Mouse (Mus musculus) liver, embryonic 12.5 days (tissue): Measurements from ENCODE around the gene Zfp704. TPM values are rescaled to one million over a fixed set of nuclear protein-coding genes. Genes with fewer than 3 reads are reported as not detected.
A peak's percentile ranks its signal among the peaks of the same experiment; 100 is the strongest.

Experiments used
- ATAC-seq: fragments of 200-750 bp; cut with Nextera tagmentation; 2 replicates; pipeline ENCODE4 v1.8.0; 2017; ENCODE audit warnings: moderate number of reproducible peaks, mild to moderate bottlenecking, moderate library complexity
- H3K27ac ChIP-seq: fragments of 300-500 bp; sonication (generic); 2 replicates; pipeline ENCODE4 v1.5.1; 2016; ENCODE audit warnings: mild to moderate bottlenecking
- H3K27me3 ChIP-seq: fragments of 300-500 bp; sonication (generic); replicated peaks from 2 replicates; pipeline ENCODE4 v1.6.1; 2016; ENCODE audit warnings: mild to moderate bottlenecking, moderate library complexity
- H3K36me3 ChIP-seq: fragments of 300-500 bp; sonication (generic); 2 replicates; pipeline ENCODE4 v1.6.1; 2016; ENCODE audit warnings: mild to moderate bottlenecking, moderate library complexity
- H3K4me1 ChIP-seq: fragments of 300-500 bp; sonication (generic); 2 replicates; pipeline ENCODE4 v1.6.1; 2016
- H3K4me2 ChIP-seq: fragments of 300-500 bp; sonication (generic); 2 replicates; pipeline ENCODE4 v1.6.1; 2016; ENCODE audit warnings: mild to moderate bottlenecking, moderate library complexity
- H3K4me3 ChIP-seq: fragments of 300-500 bp; sonication (generic); 2 replicates; pipeline ENCODE4 v1.5.1; 2016; ENCODE audit warnings: mild to moderate bottlenecking, moderate library complexity
- H3K9ac ChIP-seq: fragments of 300-500 bp; sonication (generic); 2 replicates; pipeline ENCODE4 v1.6.1; 2016; ENCODE audit warnings: mild to moderate bottlenecking, moderate library complexity
- H3K9me3 ChIP-seq: fragments of 300-500 bp; sonication (generic); replicated peaks from 2 replicates; pipeline ENCODE4 v1.6.1; 2016; ENCODE audit warnings: mild to moderate bottlenecking, moderate library complexity
- WGBS: fragments of 180-500 bp; shearing (Covaris S2); methylation state at CpG from one replicate; pipeline ENCODE4 v1.1.7; 2016; ENCODE audit not compliant: insufficient replicate concordance; 5-methylcytosine and 5-hydroxymethylcytosine counted together
- polyA plus RNA-seq: library from polyadenylated mRNA; unstranded; fragments of >200 nt; fragmentation: Nextera tagmentation; extraction: Ambion mirVana; gene quantifications from 2 replicates; pipeline ENCODE4 v1.2.1, GENCODE M21; 2016

Gene Zfp704
- polyA plus RNA-seq, 1 experiment from 2014 or later, result 1.8 TPM

- ATAC-seq, result no peak
- no peak overlapping the region for H3K9ac ChIP-seq
- no peak overlapping the region for H3K4me3 ChIP-seq
- no peak overlapping the region for H3K27ac ChIP-seq
- peaks cover 61% of the 10 kb centered on the region for H3K4me1 ChIP-seq
- no peak overlapping the region for H3K4me2 ChIP-seq
- H3K9me3 ChIP-seq, result no peaks in the 10 kb centered on the region
- no peaks in the 10 kb centered on the region for H3K27me3 ChIP-seq
- no peaks in the 10 kb centered on the region for H3K36me3 ChIP-seq
- WGBS, result 44% methylated on average over 1 of the region's 1 CpGs
Observed at GRCm38 (mm10) chr3:9550930-9551329, 59.0 kb downstream of the Zfp704 start.

- Histone ChIP-seq H3K4me2 (peak overlapping the region; percentile 18), H3K27me3 (no peaks in the 10 kb centered on the region), H3K36me3 (no peaks in the 10 kb centered on the region), H3K9me3 (no peaks in the 10 kb centered on the region), H3K4me3 (no peak overlapping the region), H3K9ac (no peak overlapping the region), H3K27ac (no peak overlapping the region), H3K4me1 (peaks cover 61% of the 10 kb centered on the region)
- ATAC-seq, result no peak
- WGBS, result 50% methylated on average over 5 of the region's 5 CpGs
Observed at GRCm38 (mm10) chr3:9549815-9550214, 60.1 kb downstream of the Zfp704 start.

GRCm38 (mm10) chr3:9548188-9548587 is 61.7 kb downstream of the Zfp704 start:
- no peak for ATAC-seq
- Histone ChIP-seq H3K27ac (no peak overlapping the region), H3K36me3 (no peaks in the 10 kb centered on the region), H3K4me1 (peaks cover 61% of the 10 kb centered on the region), H3K4me3 (no peak overlapping the region), H3K9ac (no peak overlapping the region), H3K9me3 (no peaks in the 10 kb centered on the region), H3K4me2 (no peak overlapping the region), H3K27me3 (no peaks in the 10 kb centered on the region)
- WGBS, result 58% methylated on average over 10 of the region's 10 CpGs

- peak overlapping the region; percentile 20; the same call in 1 of the 2 replicates for H3K9ac ChIP-seq
- WGBS, result 25% methylated on average over 15 of the region's 15 CpGs
- H3K9me3 ChIP-seq, result no peaks in the 10 kb centered on the region
- H3K4me1 ChIP-seq, result peaks cover 50% of the 10 kb centered on the region
- H3K27me3 ChIP-seq, result no peaks in the 10 kb centered on the region
- H3K27ac ChIP-seq, result peak overlapping the region; percentile 37
- H3K4me2 ChIP-seq, result peak overlapping the region; percentile 41
- no peak overlapping the region for H3K4me3 ChIP-seq
- ATAC-seq, result peak; percentile 57
- no peaks in the 10 kb centered on the region for H3K36me3 ChIP-seq
Observed at GRCm38 (mm10) chr3:9546882-9547620, 62.8 kb downstream of the Zfp704 start.

GRCm38 (mm10) chr3:9544421-9544820 is 65.5 kb downstream of the Zfp704 start:
- Histone ChIP-seq H3K9ac (no peak overlapping the region), H3K4me1 (peaks cover 29% of the 10 kb centered on the region), H3K27me3 (no peaks in the 10 kb centered on the region), H3K4me3 (no peak overlapping the region), H3K9me3 (no peaks in the 10 kb centered on the region), H3K4me2 (no peak overlapping the region), H3K36me3 (no peaks in the 10 kb centered on the region), H3K27ac (no peak overlapping the region)
- no peak for ATAC-seq
- 69% methylated on average over 2 of the region's 2 CpGs for WGBS

- Histone ChIP-seq H3K4me1 (peaks cover 25% of the 10 kb centered on the region), H3K4me2 (no peak overlapping the region), H3K27ac (no peak overlapping the region), H3K9me3 (no peaks in the 10 kb centered on the region), H3K36me3 (no peaks in the 10 kb centered on the region), H3K4me3 (no peak overlapping the region), H3K9ac (no peak overlapping the region), H3K27me3 (no peaks in the 10 kb centered on the region)
- 80% methylated on average over 5 of the region's 5 CpGs for WGBS
- ATAC-seq, result no peak
Observed at GRCm38 (mm10) chr3:9543916-9544315, 66.0 kb downstream of the Zfp704 start.

GRCm38 (mm10) chr3:9543463-9543862 is 66.4 kb downstream of the Zfp704 start:
- no peak overlapping the region for H3K27ac ChIP-seq
- H3K4me3 ChIP-seq, result no peak overlapping the region
- no peaks in the 10 kb centered on the region for H3K36me3 ChIP-seq
- H3K9me3 ChIP-seq, result no peaks in the 10 kb centered on the region
- 72% methylated on average over 4 of the region's 4 CpGs for WGBS
- no peak overlapping the region for H3K4me2 ChIP-seq
- peaks cover 26% of the 10 kb centered on the region for H3K4me1 ChIP-seq
- H3K27me3 ChIP-seq, result no peaks in the 10 kb centered on the region
- H3K9ac ChIP-seq, result no peak overlapping the region
- no peak for ATAC-seq

GRCm38 (mm10) chr3:9541561-9541960 is 68.3 kb downstream of the Zfp704 start:
- Histone ChIP-seq H3K4me3 (no peak overlapping the region), H3K4me1 (peaks cover 14% of the 10 kb centered on the region), H3K27ac (no peak overlapping the region), H3K27me3 (no peaks in the 10 kb centered on the region), H3K9ac (no peak overlapping the region), H3K9me3 (no peaks in the 10 kb centered on the region), H3K36me3 (no peaks in the 10 kb centered on the region), H3K4me2 (no peak overlapping the region)
- no peak for ATAC-seq
- WGBS, result 80% methylated on average over 14 of the region's 14 CpGs

GRCm38 (mm10) chr3:9538510-9538909 is 71.4 kb downstream of the Zfp704 start:
- Histone ChIP-seq H3K9me3 (no peaks in the 10 kb centered on the region), H3K27me3 (no peaks in the 10 kb centered on the region), H3K4me2 (no peak overlapping the region), H3K9ac (no peak overlapping the region), H3K4me1 (peaks cover 15% of the 10 kb centered on the region), H3K4me3 (no peak overlapping the region), H3K27ac (no peak overlapping the region), H3K36me3 (no peaks in the 10 kb centered on the region)
- ATAC-seq, result no peak
- 79% methylated on average over 2 of the region's 2 CpGs for WGBS

- WGBS, result 66% methylated on average over 7 of the region's 7 CpGs
- Histone ChIP-seq H3K4me2 (no peak overlapping the region), H3K36me3 (no peaks in the 10 kb centered on the region), H3K9ac (no peak overlapping the region), H3K4me3 (no peak overlapping the region), H3K27ac (no peak overlapping the region), H3K9me3 (no peaks in the 10 kb centered on the region), H3K4me1 (peaks cover 15% of the 10 kb centered on the region), H3K27me3 (no peaks in the 10 kb centered on the region)
- no peak for ATAC-seq
Observed at GRCm38 (mm10) chr3:9537889-9538288, 72.0 kb downstream of the Zfp704 start.

GRCm38 (mm10) chr3:9530097-9530780 is 79.6 kb downstream of the Zfp704 start:
- Histone ChIP-seq H3K27ac (no peak overlapping the region), H3K27me3 (no peaks in the 10 kb centered on the region), H3K9ac (no peak overlapping the region), H3K36me3 (0 out of 2 replicates have a peak, but pooled peaks cover 3% of the 10 kb centered on the region), H3K9me3 (no peaks in the 10 kb centered on the region), H3K4me3 (no peak overlapping the region), H3K4me1 (peaks cover 2% of the 10 kb centered on the region), H3K4me2 (no peak overlapping the region)
- no peak for ATAC-seq
- WGBS, result 73% methylated on average over 9 of the region's 9 CpGs

GRCm38 (mm10) chr3:9524429-9524828 is 85.5 kb downstream of the Zfp704 start:
- Histone ChIP-seq H3K4me3 (no peak overlapping the region), H3K36me3 (no peaks in the 10 kb centered on the region), H3K9me3 (no peaks in the 10 kb centered on the region), H3K4me1 (peaks cover 31% of the 10 kb centered on the region), H3K27me3 (no peaks in the 10 kb centered on the region), H3K4me2 (no peak overlapping the region), H3K9ac (no peak overlapping the region), H3K27ac (no peak overlapping the region)
- 42% methylated on average over 5 of the region's 5 CpGs for WGBS
- ATAC-seq, result no peak
